Mouse (Mus musculus): Measurements from ENCODE around the gene Mepe. TPM values are rescaled to one million over a fixed set of nuclear protein-coding genes. Genes with fewer than 3 reads are reported as not detected.

Gene Mepe
- not detected for polyA plus RNA-seq (2015; fragmentation: Illumina TruSeq; extraction: RNeasy Lipid Tissue Mini Kit (QIAGEN cat#74804); ENCODE audit: low read depth, low replicate concordance)

GRCm38 (mm10) chr5:104325029-104325428, at the start of gene Mepe:
Mepe (plus strand) TSS chr5:104325329.

GRCm38 (mm10) chr5:104298994-104299393, 26.1 kb upstream of the Mepe start, which contains the start of gene Ibsp:
Ibsp (plus strand) TSS chr5:104299171.

Other genes starting within 250 kb of the Mepe start
- not detected for gene Gm17660, start 247.7 kb upstream of the Mepe start, polyA plus RNA-seq (2015; fragmentation: Illumina TruSeq; extraction: RNeasy Lipid Tissue Mini Kit (QIAGEN cat#74804); ENCODE audit: low read depth, low replicate concordance)
- 1,626 TPM for gene Sparcl1, start 211.6 kb upstream of the Mepe start, polyA plus RNA-seq (2015; fragmentation: Illumina TruSeq; extraction: RNeasy Lipid Tissue Mini Kit (QIAGEN cat#74804); ENCODE audit: low read depth, low replicate concordance)
- gene Dspp, start 154.6 kb upstream of the Mepe start, polyA plus RNA-seq (2015; fragmentation: Illumina TruSeq; extraction: RNeasy Lipid Tissue Mini Kit (QIAGEN cat#74804); ENCODE audit: low read depth, low replicate concordance): not detected
- 5.6 TPM for gene Dmp1, start 122.7 kb upstream of the Mepe start, polyA plus RNA-seq (2015; fragmentation: Illumina TruSeq; extraction: RNeasy Lipid Tissue Mini Kit (QIAGEN cat#74804); ENCODE audit: low read depth, low replicate concordance)
- gene Ibsp, start 26.2 kb upstream of the Mepe start, polyA plus RNA-seq (2015; fragmentation: Illumina TruSeq; extraction: RNeasy Lipid Tissue Mini Kit (QIAGEN cat#74804); ENCODE audit: low read depth, low replicate concordance): not detected
- gene Spp1, start 109.8 kb downstream of the Mepe start, polyA plus RNA-seq (2015; fragmentation: Illumina TruSeq; extraction: RNeasy Lipid Tissue Mini Kit (QIAGEN cat#74804); ENCODE audit: low read depth, low replicate concordance): 38.0 TPM
- 18.8 TPM for gene Pkd2, start 134.1 kb downstream of the Mepe start, polyA plus RNA-seq (2015; fragmentation: Illumina TruSeq; extraction: RNeasy Lipid Tissue Mini Kit (QIAGEN cat#74804); ENCODE audit: low read depth, low replicate concordance)
- gene BC005561, start 183.0 kb downstream of the Mepe start, polyA plus RNA-seq (2015; fragmentation: Illumina TruSeq; extraction: RNeasy Lipid Tissue Mini Kit (QIAGEN cat#74804); ENCODE audit: low read depth, low replicate concordance): 5.8 TPM

Measured in brain, adult 10 weeks (tissue).